Mouse (Mus musculus) hindbrain, embryonic 14.5 days (tissue): Measurements from ENCODE around the gene Fmnl2. TPM values are rescaled to one million over a fixed set of nuclear protein-coding genes. Genes with fewer than 3 reads are reported as not detected.

Source experiments
- ATAC-seq: fragments of 200-750 bp; cut with Nextera tagmentation; 2 replicates; pipeline ENCODE4 v1.8.0; 2017; ENCODE audit warnings: moderate number of reproducible peaks, mild to moderate bottlenecking, moderate TSS enrichment, moderate library complexity; ENCODE audit not compliant: low FRiP score
- DNase-seq: peaks from one replicate; pipeline ENCODE4 v3.0.0-alpha.2; 2015; ENCODE audit warnings: low spot score
- H3K27ac ChIP-seq: fragments of 300-500 bp; sonication (generic); 2 replicates; pipeline ENCODE4 v1.5.1; 2014; ENCODE audit warnings: mild to moderate bottlenecking, moderate library complexity
- H3K27me3 ChIP-seq: fragments of 300-500 bp; sonication (generic); 2 replicates; pipeline ENCODE4 v1.6.1; 2014; ENCODE audit warnings: mild to moderate bottlenecking, low read length, mixed read lengths; ENCODE audit not compliant: control insufficient read depth, insufficient read depth
- H3K36me3 ChIP-seq: fragments of 300-500 bp; sonication (generic); replicated peaks from 2 replicates; pipeline ENCODE4 v1.6.1; 2014; ENCODE audit not compliant: control insufficient read depth, insufficient read depth
- H3K4me1 ChIP-seq: fragments of 300-500 bp; sonication (generic); replicated peaks from 2 replicates; pipeline ENCODE4 v1.6.1; 2014; ENCODE audit warnings: antibody characterized with exemption, low read length, mixed read lengths; ENCODE audit not compliant: control insufficient read depth, insufficient read depth
- H3K4me2 ChIP-seq: fragments of 300-500 bp; sonication (generic); replicated peaks from 2 replicates; pipeline ENCODE4 v1.6.1; 2014; ENCODE audit warnings: mild to moderate bottlenecking, moderate library complexity
- H3K4me3 ChIP-seq: fragments of 300-500 bp; sonication (generic); replicated peaks from 2 replicates; pipeline ENCODE4 v1.5.1; 2014; ENCODE audit warnings: mild to moderate bottlenecking, low read length
- H3K9ac ChIP-seq: fragments of 300-500 bp; sonication (generic); 2 replicates; pipeline ENCODE4 v1.6.1; 2014
- H3K9me3 ChIP-seq: fragments of 300-500 bp; sonication (generic); 2 replicates; pipeline ENCODE4 v1.6.1; 2016; ENCODE audit warnings: low read length; ENCODE audit not compliant: control insufficient read depth
- WGBS: fragments of 180-500 bp; shearing (Covaris S2); extraction: QIAGEN DNeasy Blood & Tissue Kit; methylation state at CpG from one replicate; pipeline ENCODE4 v1.1.7; 2014; 5-methylcytosine and 5-hydroxymethylcytosine counted together
- polyA plus RNA-seq: library from polyadenylated mRNA; unstranded; fragments of >200 nt; fragmentation: Nextera tagmentation; extraction: Ambion mirVana; gene quantifications from 2 replicates; pipeline ENCODE4 v1.2.1, GENCODE M21; 2014

The Fmnl2 gene
- polyA plus RNA-seq, 1 experiment from 2014 or later = 13.7 TPM

GRCm38 (mm10) chr2:52966820-52967460, 109.3 kb downstream of the Fmnl2 start:
- Histone ChIP-seq H3K27me3 (no peaks in the 10 kb centered on the region), H3K9me3 (no peaks in the 10 kb centered on the region), H3K27ac (no peak overlapping the region), H3K4me3 (no peak overlapping the region), H3K4me1 (peaks cover 21% of the 10 kb centered on the region; the same call in 1 of the 2 replicates), H3K36me3 (no peaks in the 10 kb centered on the region), H3K9ac (no peak overlapping the region), H3K4me2 (no peak overlapping the region)
- ATAC-seq (no peak), DNase-seq (no peak)
- 69% methylated on average over 12 of the region's 12 CpGs for WGBS

- Histone ChIP-seq H3K27me3 (no peaks in the 10 kb centered on the region), H3K9me3 (no peaks in the 10 kb centered on the region), H3K4me2 (no peak overlapping the region), H3K4me3 (no peak overlapping the region), H3K36me3 (no peaks in the 10 kb centered on the region), H3K9ac (no peak overlapping the region), H3K27ac (no peak overlapping the region), H3K4me1 (peaks cover 21% of the 10 kb centered on the region; the same call in 1 of the 2 replicates)
- ATAC-seq (no peak), DNase-seq (no peak)
- WGBS = 95% methylated on average over 5 of the region's 5 CpGs
Observed at GRCm38 (mm10) chr2:52967461-52967823, 109.8 kb downstream of the Fmnl2 start.

GRCm38 (mm10) chr2:52968884-52969283, 111.2 kb downstream of the Fmnl2 start:
- H3K4me2 ChIP-seq = no peak overlapping the region
- WGBS = 84% methylated on average over 2 of the region's 2 CpGs
- H3K27me3 ChIP-seq = no peaks in the 10 kb centered on the region
- H3K9ac ChIP-seq = no peak overlapping the region
- no peak overlapping the region for H3K4me3 ChIP-seq
- no peaks in the 10 kb centered on the region for H3K36me3 ChIP-seq
- no peaks in the 10 kb centered on the region for H3K9me3 ChIP-seq
- no peak for DNase-seq
- peaks cover 16% of the 10 kb centered on the region; the same call in 1 of the 2 replicates for H3K4me1 ChIP-seq
- no peak for ATAC-seq
- H3K27ac ChIP-seq = no peak overlapping the region

- no peak for ATAC-seq
- Histone ChIP-seq H3K4me1 (0 out of 2 replicates have a peak, but pooled peaks cover 3% of the 10 kb centered on the region), H3K9me3 (no peaks in the 10 kb centered on the region), H3K4me2 (no peak overlapping the region), H3K9ac (no peak overlapping the region), H3K27me3 (no peaks in the 10 kb centered on the region), H3K36me3 (no peaks in the 10 kb centered on the region), H3K27ac (no peak overlapping the region), H3K4me3 (no peak overlapping the region)
- no peak for DNase-seq
- WGBS = 87% methylated on average over 6 of the region's 6 CpGs
Observed at GRCm38 (mm10) chr2:52974056-52974455, 116.4 kb downstream of the Fmnl2 start.

GRCm38 (mm10) chr2:52974776-52975175, 117.1 kb downstream of the Fmnl2 start:
- Histone ChIP-seq H3K27ac (no peak overlapping the region), H3K9ac (no peak overlapping the region), H3K9me3 (no peaks in the 10 kb centered on the region), H3K4me2 (no peak overlapping the region), H3K4me1 (peaks cover 7% of the 10 kb centered on the region; the same call in 1 of the 2 replicates), H3K36me3 (no peaks in the 10 kb centered on the region), H3K27me3 (no peaks in the 10 kb centered on the region), H3K4me3 (no peak overlapping the region)
- WGBS = 79% methylated on average over 1 of the region's 1 CpGs
- ATAC-seq (no peak), DNase-seq (no peak)

- Histone ChIP-seq H3K27ac (no peak overlapping the region), H3K9ac (no peak overlapping the region), H3K4me3 (no peak overlapping the region), H3K4me1 (peaks cover 25% of the 10 kb centered on the region), H3K27me3 (no peaks in the 10 kb centered on the region), H3K9me3 (no peaks in the 10 kb centered on the region), H3K36me3 (no peaks in the 10 kb centered on the region), H3K4me2 (no peak overlapping the region)
- DNase-seq = no peak
- WGBS = 88% methylated on average over 6 of the region's 6 CpGs
- ATAC-seq = no peak
Observed at GRCm38 (mm10) chr2:52977921-52978675, 120.4 kb downstream of the Fmnl2 start.

- 89% methylated on average over 2 of the region's 2 CpGs for WGBS
- no peaks in the 10 kb centered on the region for H3K27me3 ChIP-seq
- H3K4me2 ChIP-seq = no peak overlapping the region
- H3K36me3 ChIP-seq = no peaks in the 10 kb centered on the region
- no peak for ATAC-seq
- H3K9ac ChIP-seq = no peak overlapping the region
- H3K4me3 ChIP-seq = no peak overlapping the region
- H3K9me3 ChIP-seq = no peaks in the 10 kb centered on the region
- no peak overlapping the region for H3K27ac ChIP-seq
- DNase-seq = no peak
- H3K4me1 ChIP-seq = peaks cover 25% of the 10 kb centered on the region
Observed at GRCm38 (mm10) chr2:52978796-52979195, 121.1 kb downstream of the Fmnl2 start.

- Histone ChIP-seq H3K9me3 (no peaks in the 10 kb centered on the region), H3K4me3 (no peak overlapping the region), H3K4me2 (no peak overlapping the region), H3K36me3 (no peaks in the 10 kb centered on the region), H3K9ac (no peak overlapping the region), H3K27ac (no peak overlapping the region), H3K4me1 (peaks cover 25% of the 10 kb centered on the region), H3K27me3 (no peaks in the 10 kb centered on the region)
- DNase-seq (no peak), ATAC-seq (no peak)
- 49% methylated on average over 4 of the region's 4 CpGs for WGBS
Observed at GRCm38 (mm10) chr2:52979280-52979763, 121.7 kb downstream of the Fmnl2 start.

- Histone ChIP-seq H3K27ac (no peak overlapping the region), H3K27me3 (no peaks in the 10 kb centered on the region), H3K9me3 (no peaks in the 10 kb centered on the region), H3K9ac (no peak overlapping the region), H3K4me3 (no peak overlapping the region), H3K4me2 (no peak overlapping the region), H3K36me3 (no peaks in the 10 kb centered on the region), H3K4me1 (peaks cover 35% of the 10 kb centered on the region)
- no peak for DNase-seq
- 89% methylated on average over 7 of the region's 7 CpGs for WGBS
- ATAC-seq = no peak
Observed at GRCm38 (mm10) chr2:52981126-52981525, 123.5 kb downstream of the Fmnl2 start.
